Mouse (Mus musculus) kidney, adult 9 months (tissue): ENCODE results near the gene Sp2.

Source experiments
- DNase-seq: peaks from one replicate; pipeline ENCODE4 v3.0.0; 2022

The Sp2 gene

GRCm38 (mm10) chr11:96995836-96996772, 13.3 kb upstream of the Sp2 start:
- DNase-seq: no peak

- DNase-seq: no peak
Observed at GRCm38 (mm10) chr11:96995031-96995430, 12.3 kb upstream of the Sp2 start.

GRCm38 (mm10) chr11:96992722-96993311, 10.1 kb upstream of the Sp2 start:
- no peak for DNase-seq

GRCm38 (mm10) chr11:96991501-96991900, 8.7 kb upstream of the Sp2 start:
- no peak for DNase-seq

- DNase-seq: no peak
Observed at GRCm38 (mm10) chr11:96987873-96988655, 5.3 kb upstream of the Sp2 start.

- DNase-seq: no peak
Observed at GRCm38 (mm10) chr11:96986463-96986862, 3.7 kb upstream of the Sp2 start.

GRCm38 (mm10) chr11:96984903-96985302, 2.1 kb upstream of the Sp2 start:
- DNase-seq: no peak

- DNase-seq: peak; percentile 87
Observed at GRCm38 (mm10) chr11:96982355-96982754, 404 bp downstream of the Sp2 start.

- no peak for DNase-seq
Observed at GRCm38 (mm10) chr11:96981461-96981860, 1.3 kb downstream of the Sp2 start.

GRCm38 (mm10) chr11:96980021-96980420, 2.7 kb downstream of the Sp2 start:
- DNase-seq: no peak

GRCm38 (mm10) chr11:96979329-96979728, 3.4 kb downstream of the Sp2 start:
- DNase-seq: no peak

- no peak for DNase-seq
Observed at GRCm38 (mm10) chr11:96978401-96979246, 4.1 kb downstream of the Sp2 start.

GRCm38 (mm10) chr11:96977606-96978400, 5.0 kb downstream of the Sp2 start:
- peak; percentile 100 for DNase-seq

GRCm38 (mm10) chr11:96976911-96977591, 5.7 kb downstream of the Sp2 start:
- peak; percentile 87 for DNase-seq

GRCm38 (mm10) chr11:96976379-96976687, 6.4 kb downstream of the Sp2 start:
- DNase-seq: no peak

GRCm38 (mm10) chr11:96975511-96976378, 7.0 kb downstream of the Sp2 start:
- no peak for DNase-seq

GRCm38 (mm10) chr11:96974813-96975212, 7.9 kb downstream of the Sp2 start:
- DNase-seq: no peak

GRCm38 (mm10) chr11:96973426-96973964, 9.3 kb downstream of the Sp2 start:
- no peak for DNase-seq

- no peak for DNase-seq
Observed at GRCm38 (mm10) chr11:96972906-96973305, 9.9 kb downstream of the Sp2 start.

- no peak for DNase-seq
Observed at GRCm38 (mm10) chr11:96970341-96970740, 12.4 kb downstream of the Sp2 start.
